Mouse (Mus musculus) neural tube, embryonic 11.5 days (tissue): ENCODE results near the gene Usp33. TPM values are rescaled to one million over a fixed set of nuclear protein-coding genes. Genes with fewer than 3 reads are reported as not detected.

ENCODE experiments used
- ATAC-seq: fragments of 200-750 bp; cut with Nextera tagmentation; 2 replicates; pipeline ENCODE4 v1.8.0; 2017; ENCODE audit warnings: moderate number of reproducible peaks, mild to moderate bottlenecking, moderate TSS enrichment, moderate library complexity; ENCODE audit not compliant: insufficient read depth, low FRiP score, low TSS enrichment
- DNase-seq: peaks from one replicate; pipeline ENCODE4 v3.0.0-alpha.2; 2015; ENCODE audit warnings: low spot score
- H3K27ac ChIP-seq: fragments of 300-500 bp; sonication (generic); 2 replicates; pipeline ENCODE4 v1.5.1; 2014; ENCODE audit warnings: low read depth, mild to moderate bottlenecking, low read length
- H3K27me3 ChIP-seq: fragments of 300-500 bp; sonication (generic); 2 replicates; pipeline ENCODE4 v1.6.1; 2014; ENCODE audit warnings: mild to moderate bottlenecking, low read length, mixed read lengths; ENCODE audit not compliant: control insufficient read depth, insufficient read depth
- H3K36me3 ChIP-seq: fragments of 300-500 bp; sonication (generic); 2 replicates; pipeline ENCODE4 v1.6.1; 2014; ENCODE audit warnings: mild to moderate bottlenecking, low read length, moderate library complexity, mixed read lengths; ENCODE audit not compliant: control insufficient read depth, insufficient read depth
- H3K4me1 ChIP-seq: fragments of 300-500 bp; sonication (generic); 2 replicates; pipeline ENCODE4 v1.6.1; 2014; ENCODE audit warnings: low read length, mixed read lengths; ENCODE audit not compliant: control insufficient read depth, insufficient read depth
- H3K4me2 ChIP-seq: fragments of 300-500 bp; sonication (generic); 2 replicates; pipeline ENCODE4 v1.6.1; 2014; ENCODE audit warnings: low read depth, mild to moderate bottlenecking, moderate library complexity
- H3K4me3 ChIP-seq: fragments of 300-500 bp; sonication (generic); 2 replicates; pipeline ENCODE4 v1.5.1; 2014; ENCODE audit warnings: low read depth, low read length
- H3K9ac ChIP-seq: fragments of 300-500 bp; sonication (generic); 2 replicates; pipeline ENCODE4 v1.6.1; 2014; ENCODE audit warnings: mild to moderate bottlenecking, low read length
- H3K9me3 ChIP-seq: fragments of 300-500 bp; sonication (generic); 2 replicates; pipeline ENCODE4 v1.6.1; 2016; ENCODE audit warnings: low read length; ENCODE audit not compliant: control insufficient read depth
- WGBS: fragments of 180-500 bp; shearing (Covaris S2); extraction: QIAGEN DNeasy Blood & Tissue Kit; methylation state at CpG from one replicate; pipeline ENCODE4 v1.1.7; 2014; 5-methylcytosine and 5-hydroxymethylcytosine counted together
- polyA plus RNA-seq: library from polyadenylated mRNA; unstranded; fragments of >200 nt; fragmentation: Nextera tagmentation; extraction: Ambion mirVana; gene quantifications from 2 replicates; pipeline ENCODE4 v1.2.1, GENCODE M21; 2014

Usp33 gene
- polyA plus RNA-seq, 1 experiment from 2014 or later: 81.9 TPM

GRCm38 (mm10) chr3:152442795-152443194 is 96.5 kb downstream of the Usp33 start:
- Histone ChIP-seq H3K9me3 (no peaks in the 10 kb centered on the region), H3K27me3 (no peaks in the 10 kb centered on the region), H3K4me3 (no peak overlapping the region), H3K4me2 (no peak overlapping the region), H3K9ac (no peak overlapping the region), H3K27ac (no peak overlapping the region), H3K4me1 (no peaks in the 10 kb centered on the region), H3K36me3 (no peaks in the 10 kb centered on the region)
- no peak for DNase-seq
- ATAC-seq: no peak
- 93% methylated on average over 4 of the region's 4 CpGs for WGBS

Other genes starting within 250 kb of the Usp33 start
- 1.1 and 1.6 TPM in 2 replicates for gene Gipc2, start 180.2 kb upstream of the Usp33 start, polyA plus RNA-seq
- gene Dnajb4, start 136.2 kb upstream of the Usp33 start, polyA plus RNA-seq: 26.5 and 27.0 TPM in 2 replicates
- 399 and 403 TPM in 2 replicates for gene Fubp1, start 136.1 kb upstream of the Usp33 start, polyA plus RNA-seq
- 5.9 and 6.0 TPM in 2 replicates for gene Nexn, start 80.1 kb upstream of the Usp33 start, polyA plus RNA-seq
- 19.4 and 20.6 TPM in 2 replicates for gene Miga1, start 6.1 kb upstream of the Usp33 start, polyA plus RNA-seq
- 59.4 and 64.6 TPM in 2 replicates for gene Zzz3, start 49.0 kb downstream of the Usp33 start, polyA plus RNA-seq